Mouse (Mus musculus) naive thymus-derived CD4-positive, alpha-beta T cell, adult 2 months (primary cell): Measurements from ENCODE around the gene P2ry1.

Experiments
- DNase-seq: peaks from one replicate; pipeline ENCODE4 v3.0.0-alpha.2; 2011; ENCODE audit warnings: low read depth

The P2ry1 gene

DNA sequence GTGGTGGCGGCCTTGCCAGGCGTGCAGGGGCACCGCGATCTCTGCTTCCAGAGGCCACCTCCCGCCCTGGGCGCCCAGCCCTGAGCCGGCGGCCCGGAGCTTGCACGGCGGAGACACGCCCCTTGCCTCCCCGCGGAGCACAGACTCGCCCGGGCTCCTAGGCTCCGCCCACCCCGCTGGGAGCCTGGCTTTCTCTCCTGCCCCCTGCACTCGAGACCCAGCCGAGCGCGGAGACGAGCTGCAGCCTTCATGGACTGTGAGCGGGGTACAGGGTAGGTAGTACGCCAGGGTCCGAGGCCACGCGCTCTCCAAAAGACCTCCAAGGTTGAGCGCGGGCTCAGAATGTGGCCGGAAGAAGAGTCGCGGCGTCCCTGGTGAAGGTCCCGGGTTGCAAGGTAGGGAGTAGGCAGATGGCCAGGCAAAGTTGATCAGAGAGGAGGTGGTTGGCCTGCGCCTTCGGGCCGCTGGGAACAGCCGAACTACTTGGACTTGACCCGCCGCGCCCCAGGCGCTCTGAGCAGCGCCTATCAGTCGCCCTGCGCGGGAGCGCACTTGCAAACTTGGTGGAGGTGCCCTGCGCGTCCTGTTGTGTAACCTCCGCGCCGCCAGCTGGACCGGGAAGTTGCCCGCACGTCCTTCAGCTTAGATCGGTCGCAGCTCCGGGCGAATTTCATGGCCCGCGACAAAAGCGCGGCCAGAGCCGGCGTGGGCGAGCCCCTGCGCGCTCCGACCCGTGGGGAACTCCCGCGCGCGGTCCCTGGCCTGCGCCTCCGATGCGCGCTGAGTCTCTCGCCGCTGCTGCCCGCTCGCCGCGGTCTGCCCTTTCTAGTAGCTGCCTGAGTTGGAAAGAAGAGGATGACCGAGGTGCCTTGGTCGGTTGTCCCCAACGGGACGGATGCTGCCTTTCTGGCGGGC, at the start of gene P2ry1:
TSS of gene P2ry1 (plus strand) at position 209 of the 915 bp plus-strand sequence.
- peak; percentile 51 for DNase-seq

DNA sequence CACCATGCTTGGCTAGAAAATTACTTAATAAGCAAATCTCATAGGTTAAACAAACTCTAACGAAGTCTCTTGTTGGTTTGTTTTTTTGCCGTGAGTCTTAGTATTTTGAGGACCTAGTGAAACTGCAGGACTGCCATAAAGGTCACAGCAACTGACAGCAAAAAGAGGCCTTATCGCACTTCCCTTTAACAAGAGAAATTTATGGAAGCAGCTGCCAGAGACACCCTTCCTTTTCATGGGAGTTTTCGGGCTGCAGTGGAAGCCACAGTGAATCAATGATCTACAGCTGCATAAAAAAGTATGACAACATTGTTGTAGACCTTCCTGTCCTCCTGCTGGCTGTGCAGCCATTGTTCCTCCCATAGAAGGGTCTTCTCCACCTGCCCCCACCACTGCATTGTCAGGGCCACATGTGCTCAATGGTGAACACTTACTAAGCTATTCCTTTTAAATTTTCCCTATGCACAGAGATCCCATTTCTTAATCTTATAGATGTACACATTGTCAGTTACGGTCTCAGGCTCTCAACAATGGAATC, 49.3 kb upstream of the P2ry1 start:
- DNase-seq, result no peak

DNA sequence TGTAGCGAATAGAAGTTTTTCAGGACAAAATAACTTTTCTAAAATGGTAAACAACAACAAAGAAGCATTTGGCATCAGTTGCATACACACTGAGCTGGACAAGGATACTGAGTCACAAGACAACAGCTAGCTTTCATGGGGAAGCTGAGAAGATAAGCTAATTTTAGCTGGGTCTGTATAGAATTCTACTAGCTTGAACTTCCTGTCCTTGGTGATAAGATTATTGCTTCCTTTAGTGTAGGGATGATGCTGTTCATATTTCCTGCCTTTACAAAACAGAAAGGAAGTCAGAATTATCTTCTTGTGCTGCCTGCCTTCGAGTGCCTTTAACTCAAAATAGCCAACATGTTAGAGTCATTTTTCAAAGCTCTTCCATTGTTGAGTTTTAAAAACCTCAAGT, 48.5 kb upstream of the P2ry1 start:
- peak; percentile 29 for DNase-seq

DNA sequence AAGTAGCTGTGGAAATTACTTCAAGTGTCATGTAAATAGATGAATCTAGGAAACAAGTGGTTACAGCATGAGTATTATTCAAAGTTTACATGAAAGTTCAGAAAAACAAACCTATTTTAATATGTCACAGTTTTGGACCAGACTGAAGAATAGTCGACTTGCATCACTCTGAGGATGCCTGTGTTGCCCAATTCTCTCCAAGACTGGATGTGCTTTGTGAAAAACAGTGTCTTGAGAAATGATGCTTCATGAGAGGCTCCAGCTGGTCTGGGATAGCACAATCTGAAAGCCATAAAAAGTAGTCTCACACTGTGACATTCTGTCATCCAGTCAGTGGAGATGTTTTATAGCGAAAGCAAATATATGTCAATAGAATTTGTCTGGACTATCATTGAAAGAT, 43.8 kb upstream of the P2ry1 start:
- no peak for DNase-seq

DNA sequence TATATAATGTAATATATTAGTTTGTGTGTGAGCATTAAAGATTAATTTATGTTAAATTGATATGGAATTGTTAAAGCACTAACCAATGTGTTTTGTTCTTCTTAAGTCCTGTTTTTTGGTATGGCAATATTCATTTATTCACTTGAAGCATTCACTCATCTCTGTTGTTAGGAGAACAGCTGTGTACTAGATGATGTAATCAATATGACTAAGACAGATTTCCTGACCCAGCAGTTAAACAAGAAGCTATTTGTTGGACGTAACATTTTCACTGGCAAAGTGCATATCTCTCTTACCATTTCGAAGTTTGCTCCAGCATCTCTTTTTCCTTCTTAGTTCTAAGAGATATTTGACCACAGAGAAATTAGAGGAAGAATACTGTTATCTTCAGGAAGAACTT, 37.5 kb upstream of the P2ry1 start:
- DNase-seq, result no peak

DNA sequence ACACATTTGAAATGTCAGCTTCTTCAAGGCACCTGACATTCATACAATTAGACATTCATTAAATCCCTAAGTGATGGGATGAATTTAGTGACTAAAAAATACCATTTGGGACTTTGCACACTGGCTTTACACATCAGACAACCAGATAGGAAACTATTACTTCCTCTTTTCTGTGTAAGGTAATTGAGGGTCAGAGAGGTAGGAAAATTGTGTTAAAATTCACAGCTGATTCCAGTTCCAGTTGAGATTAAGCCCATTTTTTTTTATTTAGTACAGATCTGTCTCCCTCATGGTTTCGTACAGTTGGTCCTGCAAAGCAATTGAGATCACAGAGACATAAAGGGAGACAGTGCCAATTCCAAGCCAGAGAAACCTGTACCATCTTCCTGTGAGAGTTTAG, 27.7 kb upstream of the P2ry1 start:
- no peak for DNase-seq

DNA sequence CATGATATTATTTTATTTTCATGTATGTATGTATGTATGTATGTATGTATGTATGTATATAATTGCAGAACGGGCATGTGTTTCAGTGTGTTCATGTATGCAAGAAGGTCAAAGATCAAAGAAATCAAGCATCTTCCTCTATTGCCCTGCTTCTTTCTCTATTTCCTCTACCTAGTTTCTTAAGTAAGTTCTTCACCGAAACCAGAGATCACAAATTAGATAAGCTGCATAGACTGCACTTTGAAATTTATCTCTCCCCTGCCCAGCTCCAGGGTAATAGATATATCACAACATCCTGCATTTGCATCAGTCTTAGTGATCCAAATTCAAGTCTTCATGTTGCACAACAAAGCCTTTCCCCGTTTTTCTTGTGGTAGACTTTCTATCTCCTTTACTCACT, 20.5 kb upstream of the P2ry1 start:
- peak; percentile 11 for DNase-seq

DNA sequence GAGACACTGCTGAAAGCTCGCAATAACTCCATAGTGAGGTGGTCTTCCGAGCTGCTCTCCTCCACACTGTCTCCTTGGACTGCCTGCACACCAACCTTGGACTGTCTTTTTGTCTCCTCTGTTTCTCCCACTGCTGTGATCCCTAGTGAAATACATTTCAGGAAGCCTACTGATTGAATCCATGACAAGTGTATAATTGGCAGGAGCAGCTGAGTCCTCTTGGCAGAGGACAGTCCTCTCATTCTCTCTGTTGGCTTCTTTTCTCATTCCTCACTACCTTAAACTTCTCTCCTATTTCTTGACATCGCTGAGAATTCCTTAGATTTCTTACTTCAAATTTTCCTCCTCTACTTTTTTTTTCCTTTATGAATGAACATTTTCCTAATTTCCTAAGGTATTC, 4.5 kb upstream of the P2ry1 start:
- DNase-seq, result no peak

DNA sequence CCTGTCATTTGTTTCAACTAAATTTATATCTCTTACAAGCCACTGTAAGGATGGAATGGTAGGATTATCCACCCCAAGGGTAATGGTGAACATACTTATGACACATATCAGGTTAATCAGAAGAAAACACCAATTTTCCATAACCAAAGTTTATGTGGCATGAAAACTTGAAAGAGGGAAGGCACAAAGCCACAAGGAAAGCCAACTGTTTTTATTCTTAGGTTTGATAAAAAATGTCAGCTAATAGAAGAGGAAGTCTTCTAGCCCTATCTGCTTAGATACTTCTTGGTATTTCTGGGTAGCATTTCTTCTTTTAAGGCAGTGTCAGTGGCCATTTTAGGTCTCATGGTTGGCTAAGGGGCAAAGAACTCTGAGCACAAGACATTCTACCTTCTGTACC, 2.9 kb upstream of the P2ry1 start:
- no peak for DNase-seq

DNA sequence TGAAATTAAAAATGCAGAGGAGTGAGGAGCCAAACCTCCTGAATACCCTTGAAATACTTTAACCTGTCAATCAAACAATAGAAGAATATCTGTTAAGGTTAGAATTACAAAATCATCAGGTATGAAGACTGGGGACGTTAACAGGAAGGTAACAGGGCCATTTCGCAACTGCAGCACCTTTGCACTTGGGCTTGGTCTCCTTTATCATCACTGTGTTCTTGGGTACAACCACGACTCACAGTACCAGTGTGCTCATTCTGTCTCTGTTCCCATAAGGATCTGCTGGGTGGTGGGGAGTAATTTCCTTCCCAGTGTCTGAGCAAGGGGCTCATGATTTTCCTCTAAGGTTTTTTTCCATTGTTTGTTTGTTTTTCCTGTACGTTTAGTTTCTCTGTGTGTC, 1.8 kb upstream of the P2ry1 start:
- no peak for DNase-seq

DNA sequence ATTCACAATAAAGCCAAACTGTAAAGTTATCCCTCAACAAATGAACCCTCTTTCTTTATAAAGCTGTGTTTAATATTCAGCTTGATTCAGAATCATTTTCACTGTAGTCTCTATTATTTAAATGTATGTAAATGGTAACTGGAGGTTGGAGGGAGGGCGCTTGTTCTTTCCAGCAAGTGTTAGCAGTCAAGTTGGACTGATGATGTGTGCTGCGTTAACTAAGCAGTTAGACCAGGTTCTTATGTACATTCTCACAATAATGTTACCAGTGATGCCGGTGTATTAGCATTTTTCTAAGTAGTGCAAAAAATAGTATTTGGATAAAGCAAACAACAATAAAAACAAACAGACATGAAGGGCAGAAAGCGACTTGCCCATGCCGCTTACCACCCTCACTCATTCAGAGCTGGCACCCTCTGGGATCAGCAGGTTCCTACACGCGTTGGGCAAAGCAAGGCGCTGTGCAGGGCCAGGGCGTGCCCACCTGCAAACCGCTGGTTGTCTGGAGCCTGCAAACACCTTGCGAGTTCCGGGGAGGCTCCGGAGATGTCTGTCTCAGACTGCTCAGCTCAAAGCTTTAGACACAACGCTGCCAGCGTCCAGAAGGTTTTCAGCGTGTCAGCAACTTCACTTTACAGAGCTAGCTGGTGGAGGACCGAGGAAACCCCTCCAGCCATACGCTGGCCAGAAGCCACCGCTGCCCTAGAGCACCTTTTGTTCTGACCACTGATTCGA, 576 bp upstream of the P2ry1 start:
- no peak for DNase-seq

DNA sequence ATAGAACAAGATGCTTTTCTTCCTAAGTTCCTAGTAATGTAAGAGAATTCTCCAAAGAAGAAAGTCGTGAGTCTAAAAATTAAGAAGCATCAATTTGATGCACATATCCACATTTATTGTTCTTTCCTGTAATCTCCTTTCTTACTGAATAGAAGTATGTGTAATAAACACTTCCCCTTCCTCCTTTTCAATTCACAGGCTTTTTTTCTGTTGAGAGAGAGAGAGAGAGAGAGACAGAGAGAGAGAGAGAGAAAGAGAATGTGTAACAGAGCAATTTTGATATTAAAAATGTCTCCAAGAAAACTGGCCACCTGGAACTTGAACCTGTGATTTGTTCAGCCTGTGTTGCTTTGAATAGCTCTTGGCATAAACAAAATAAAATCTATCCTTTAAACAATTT, 2.0 kb downstream of the P2ry1 start:
- DNase-seq, result no peak

DNA sequence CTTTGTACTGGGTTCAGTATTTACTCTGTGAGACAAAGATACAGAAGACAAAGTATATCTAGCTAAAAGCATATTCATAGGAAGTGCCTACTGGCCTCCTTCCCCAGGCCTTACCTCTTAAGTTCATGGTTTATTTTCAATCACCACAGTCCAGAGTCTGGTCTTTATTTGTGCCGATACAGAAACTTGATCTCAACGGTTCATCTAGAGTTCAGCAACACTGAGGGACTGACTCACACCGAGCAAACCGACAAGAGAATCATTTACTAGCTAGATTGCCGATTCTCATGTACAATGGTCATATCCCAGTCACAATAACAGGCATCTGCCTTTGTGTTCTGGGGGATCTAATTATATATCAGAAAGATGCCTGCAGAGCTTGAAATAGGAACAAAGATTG, 9.1 kb downstream of the P2ry1 start:
- DNase-seq, result no peak

DNA sequence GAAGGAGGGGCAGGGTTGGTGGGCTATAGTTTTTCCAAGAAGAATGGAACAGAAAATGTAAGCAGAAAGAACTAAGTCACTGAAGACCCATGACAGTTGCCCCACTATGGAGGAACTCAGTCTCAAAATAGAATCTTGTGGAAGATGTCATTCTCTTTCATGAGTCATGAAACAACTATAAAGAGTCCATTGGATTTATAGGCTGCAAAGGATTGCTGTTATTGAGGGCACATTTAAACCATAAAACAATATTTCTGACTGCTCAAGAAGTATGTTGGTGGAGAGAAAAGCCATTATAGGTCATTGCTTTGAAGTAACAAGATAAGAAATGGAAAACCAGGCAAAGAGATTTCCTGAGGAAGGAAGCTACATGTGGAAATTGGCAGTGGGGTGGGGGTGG, 10.0 kb downstream of the P2ry1 start:
- DNase-seq, result no peak

DNA sequence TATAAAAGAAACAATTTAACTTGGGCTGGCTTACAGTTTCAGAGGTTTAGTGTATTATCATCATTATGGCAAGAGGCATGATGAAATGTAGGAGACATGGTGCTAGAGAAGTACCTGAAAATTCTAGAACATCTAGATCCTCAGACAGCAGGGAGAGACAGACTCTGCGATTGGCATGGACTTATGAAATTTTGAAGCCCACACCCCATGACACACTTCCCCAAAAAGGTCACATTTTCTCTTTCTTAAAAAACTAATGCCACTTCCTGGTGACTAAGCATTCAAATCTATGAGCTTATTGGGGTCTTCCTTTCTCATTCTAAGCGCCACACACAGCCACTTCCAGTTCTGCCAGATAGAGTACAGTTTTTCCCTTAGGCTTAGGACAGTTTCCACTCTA, 14.1 kb downstream of the P2ry1 start:
- no peak for DNase-seq

DNA sequence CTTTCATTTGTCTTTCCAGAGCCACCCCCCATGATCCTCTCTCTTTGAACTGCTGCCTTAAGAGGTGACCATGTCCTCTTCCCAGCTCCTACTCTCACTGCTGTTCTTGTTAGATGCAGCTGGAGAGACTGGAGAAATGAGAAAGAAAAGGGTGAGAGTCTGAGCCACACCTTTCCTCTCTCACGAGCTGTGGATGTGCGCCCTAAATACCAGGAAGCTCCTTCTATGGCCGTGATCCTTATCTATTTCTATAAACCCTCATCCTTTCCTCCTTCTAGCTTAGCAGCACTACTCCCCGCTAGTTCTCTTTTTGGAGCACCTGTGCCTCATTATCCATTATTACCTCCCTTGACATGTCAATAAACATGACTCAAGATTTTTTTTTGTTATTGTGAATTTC, 29.5 kb downstream of the P2ry1 start:
- no peak for DNase-seq

DNA sequence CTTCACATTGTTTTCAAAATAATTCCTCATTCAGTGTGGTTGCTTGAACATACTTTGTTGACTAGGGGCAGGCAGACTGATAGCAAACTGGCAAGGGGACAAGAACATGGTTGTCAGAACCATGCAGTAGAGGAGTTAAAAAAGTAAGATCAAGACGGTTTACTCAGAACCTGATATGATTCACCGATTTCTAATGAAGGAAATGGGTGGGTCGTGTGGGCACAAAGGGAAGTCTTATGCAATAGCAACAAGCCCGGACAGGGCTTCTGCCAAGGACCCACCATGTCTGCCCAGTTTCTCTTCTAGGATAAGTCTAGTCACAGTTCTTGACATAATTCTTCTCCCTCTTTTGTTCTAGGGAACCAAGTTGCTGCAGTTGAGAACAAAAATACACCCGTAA, 33.0 kb downstream of the P2ry1 start:
- DNase-seq, result no peak

DNA sequence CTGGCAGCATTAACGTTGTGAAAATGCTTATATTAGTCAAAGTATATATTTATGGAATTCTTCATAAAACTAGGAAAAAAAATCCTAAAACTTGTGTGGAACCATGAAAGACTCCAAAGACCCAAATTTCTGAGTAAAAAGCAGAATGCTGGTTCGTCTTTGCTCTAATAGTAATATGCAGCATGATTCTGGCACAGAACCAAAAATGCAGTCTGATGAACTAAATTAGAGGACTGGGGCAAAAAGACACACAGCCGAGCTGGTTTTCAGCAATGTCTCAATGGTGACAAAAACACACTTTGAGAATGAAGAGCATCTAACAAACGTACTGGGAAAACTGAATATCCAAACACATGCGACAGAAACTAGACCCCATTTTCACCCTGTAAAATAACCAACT, 37.3 kb downstream of the P2ry1 start:
- DNase-seq, result no peak

DNA sequence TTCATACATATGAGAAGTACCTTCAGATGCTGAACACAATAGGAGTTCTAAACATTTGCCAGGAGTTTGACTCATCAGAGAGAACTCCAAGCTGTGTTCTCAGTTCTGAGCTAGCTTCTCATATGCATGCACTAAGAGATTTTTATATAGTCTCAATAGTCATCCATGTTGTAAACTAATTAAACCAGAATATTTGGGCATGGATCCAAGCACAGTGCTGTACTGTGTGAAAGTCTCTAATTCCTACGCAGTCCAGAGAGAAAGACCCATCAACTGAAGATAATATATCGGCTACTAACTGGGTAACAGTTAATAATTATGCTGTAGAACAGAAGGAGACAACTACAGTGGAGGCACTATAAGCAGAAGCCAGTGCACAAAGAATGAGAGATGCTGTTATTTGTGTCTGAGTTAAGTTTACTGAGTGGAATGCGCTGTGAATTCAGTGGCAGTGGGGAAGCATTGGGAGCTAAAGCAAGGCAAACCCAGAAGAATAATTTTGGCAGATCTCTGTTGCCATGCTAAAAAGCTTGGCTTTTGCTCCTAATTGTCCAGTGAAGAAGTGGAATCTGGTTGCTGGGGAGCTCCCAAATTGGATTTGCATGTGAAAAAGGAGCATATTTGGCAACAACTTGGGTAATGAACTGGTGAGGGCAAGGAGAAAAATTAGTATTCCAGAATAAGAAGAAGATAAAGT, 47.5 kb downstream of the P2ry1 start:
- DNase-seq, result no peak
